Mouse (Mus musculus) liver, postnatal 0 days (tissue): ENCODE measurements around the gene Sec24c. TPM values are rescaled to one million over a fixed set of nuclear protein-coding genes. Genes with fewer than 3 reads are reported as not detected.

Experiments used
- ATAC-seq: fragments of 200-750 bp; cut with Nextera tagmentation; 2 replicates; pipeline ENCODE4 v1.8.0; 2017; ENCODE audit warnings: mild to moderate bottlenecking, moderate library complexity
- DNase-seq: peaks from one replicate; pipeline ENCODE4 v3.0.0-alpha.2; 2016
- H3K27ac ChIP-seq: fragments of 300-500 bp; sonication (generic); 2 replicates; pipeline ENCODE4 v1.5.1; 2014; ENCODE audit warnings: antibody characterized with exemption, moderate library complexity, mild to moderate bottlenecking, low read depth
- H3K27me3 ChIP-seq: fragments of 300-500 bp; sonication (generic); 2 replicates; pipeline ENCODE4 v1.6.1; 2014; ENCODE audit warnings: low read length, control low read depth, mixed read lengths; ENCODE audit not compliant: insufficient read depth
- H3K36me3 ChIP-seq: fragments of 300-500 bp; sonication (generic); replicated peaks from 2 replicates; pipeline ENCODE4 v1.6.1; 2014; ENCODE audit warnings: mild to moderate bottlenecking, control low read depth, low read length, moderate library complexity, mixed read lengths; ENCODE audit not compliant: insufficient read depth
- H3K4me1 ChIP-seq: fragments of 300-500 bp; sonication (generic); 2 replicates; pipeline ENCODE4 v1.6.1; 2014; ENCODE audit warnings: antibody characterized with exemption, mild to moderate bottlenecking, control low read depth; ENCODE audit not compliant: insufficient read depth
- H3K4me2 ChIP-seq: fragments of 300-500 bp; sonication (generic); 2 replicates; pipeline ENCODE4 v1.6.1; 2014; ENCODE audit warnings: low read depth, mild to moderate bottlenecking, low read length, moderate library complexity, mixed read lengths
- H3K4me3 ChIP-seq: fragments of 300-500 bp; sonication (generic); 2 replicates; pipeline ENCODE4 v1.5.1; 2014; ENCODE audit warnings: low read depth, low read length
- H3K9ac ChIP-seq: fragments of 300-500 bp; sonication (generic); replicated peaks from 2 replicates; pipeline ENCODE4 v1.6.1; 2014; ENCODE audit warnings: mild to moderate bottlenecking, moderate library complexity
- H3K9me3 ChIP-seq: fragments of 300-500 bp; sonication (generic); 2 replicates; pipeline ENCODE4 v1.6.1; 2016; ENCODE audit warnings: mild to moderate bottlenecking, control low read depth, low read length, mixed read lengths
- CTCF ChIP-seq: sonication (generic); IDR thresholded peaks from 2 replicates; pipeline ENCODE4 v1.5.1; 2016; ENCODE audit warnings: antibody characterized with exemption, low read depth
- EP300 ChIP-seq: IDR thresholded peaks from 2 replicates; pipeline ENCODE4 v1.6.1; 2016; ENCODE audit warnings: antibody characterized with exemption, low read depth, mild to moderate bottlenecking
- whole genome bisulfite sequencing: fragments of 180-500 bp; shearing (Covaris S2); extraction: QIAGEN DNeasy Blood & Tissue Kit; methylation state at CpG from one replicate; pipeline ENCODE4 v1.1.7; 2014; ENCODE audit not compliant: insufficient replicate concordance; 5-methylcytosine and 5-hydroxymethylcytosine counted together
- polyA plus RNA-seq: library from polyadenylated mRNA; unstranded; fragments of >200 nt; fragmentation: Nextera tagmentation; extraction: Ambion mirVana; gene quantifications from 2 replicates; pipeline ENCODE4 v1.2.1, GENCODE M21; 2015

Gene Sec24c
- polyA plus RNA-seq, 1 experiment from 2014 or later: 31.3 TPM

DNA sequence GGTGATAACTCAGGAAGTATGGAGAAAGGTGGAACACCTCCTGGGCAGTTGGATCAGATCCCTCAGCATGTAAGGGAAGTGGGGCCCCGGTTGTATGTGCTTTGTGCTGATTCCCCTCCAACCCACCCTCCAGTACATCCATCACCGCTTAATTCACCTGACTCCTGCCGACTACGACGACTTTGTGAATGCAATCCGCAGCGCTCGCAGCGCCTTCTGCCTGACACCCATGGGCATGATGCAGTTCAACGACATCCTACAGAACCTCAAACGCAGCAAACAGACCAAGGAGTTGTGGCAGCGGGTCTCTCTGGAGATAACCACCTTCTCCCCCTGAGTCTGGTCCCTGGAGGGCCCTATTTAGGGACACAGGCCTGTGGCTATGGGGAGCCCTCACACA is 48.9 kb downstream of the Sec24c start:
- Histone ChIP-seq H3K27ac (no peak overlapping the region), H3K27me3 (no peaks in the 10 kb centered on the region), H3K9ac (no peak overlapping the region), H3K4me3 (no peak overlapping the region), H3K4me2 (no peak overlapping the region), H3K36me3 (peaks cover 92% of the 10 kb centered on the region), H3K4me1 (peaks cover 8% of the 10 kb centered on the region), H3K9me3 (no peaks in the 10 kb centered on the region)
- TF ChIP-seq CTCF (no peak), EP300 (no peak)
- no peak for DNase-seq
- ATAC-seq: no peak
- WGBS: 87% methylated on average over 12 of the region's 12 CpGs

- Histone ChIP-seq H3K4me2 (no peak overlapping the region), H3K4me3 (no peak overlapping the region), H3K27me3 (no peaks in the 10 kb centered on the region), H3K9ac (no peak overlapping the region), H3K27ac (no peak overlapping the region), H3K36me3 (peaks cover 92% of the 10 kb centered on the region), H3K9me3 (no peaks in the 10 kb centered on the region), H3K4me1 (peaks cover 8% of the 10 kb centered on the region)
- TF ChIP-seq EP300: no peak
- peak; percentile 86 for TF ChIP-seq CTCF
- ATAC-seq (0 out of 2 replicates have a peak, but pooled peaks have one; percentile 29), DNase-seq (peak; percentile 69)
- WGBS: 33% methylated on average over 5 of the region's 5 CpGs
These were observed 49.9 kb downstream of the Sec24c start for GRCm38 (mm10) chr14:20724043-20724442.

- 0 out of 2 replicates have a peak overlapping the region, but pooled peaks have one; percentile 26 for H3K9ac ChIP-seq
- TF ChIP-seq EP300: no peak
- no peak for TF ChIP-seq CTCF
- no peaks in the 10 kb centered on the region for H3K27me3 ChIP-seq
- H3K4me2 ChIP-seq: 0 out of 2 replicates have a peak overlapping the region, but pooled peaks have one; percentile 9
- peaks cover 95% of the 10 kb centered on the region for H3K36me3 ChIP-seq
- peak overlapping the region; percentile 29; the same call in 1 of the 2 replicates for H3K27ac ChIP-seq
- H3K4me3 ChIP-seq: no peak overlapping the region
- no peaks in the 10 kb centered on the region for H3K9me3 ChIP-seq
- DNase-seq (no peak), ATAC-seq (no peak)
- peaks cover 8% of the 10 kb centered on the region for H3K4me1 ChIP-seq
- 49% methylated on average over 6 of the region's 6 CpGs for WGBS
These were observed 51.7 kb downstream of the Sec24c start for GRCm38 (mm10) chr14:20725660-20726339.

DNA sequence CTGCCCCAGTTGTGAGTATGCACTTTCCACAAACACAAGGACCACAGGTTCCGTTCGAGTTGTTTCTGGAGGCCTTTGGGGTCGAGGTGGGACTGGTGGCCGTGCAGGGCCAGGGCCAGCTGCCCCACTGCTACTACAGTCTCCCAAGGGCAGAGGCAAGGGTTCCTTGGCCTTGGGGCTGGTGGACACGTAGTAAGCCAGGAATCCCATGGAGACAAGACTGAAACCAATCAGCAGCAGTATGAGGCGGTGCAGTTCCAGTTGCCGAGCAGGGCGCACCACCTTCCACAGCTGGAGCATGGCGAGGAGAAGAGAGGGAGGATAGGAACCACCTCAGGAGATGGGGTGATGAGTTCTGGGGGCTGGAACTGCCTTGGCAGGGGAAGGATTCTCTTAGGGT is 55.8 kb downstream of the Sec24c start:
- H3K4me1 ChIP-seq: peaks cover 22% of the 10 kb centered on the region
- H3K4me3 ChIP-seq: no peak overlapping the region
- H3K27ac ChIP-seq: no peak overlapping the region
- peaks cover 70% of the 10 kb centered on the region for H3K36me3 ChIP-seq
- no peak overlapping the region for H3K9ac ChIP-seq
- H3K4me2 ChIP-seq: no peak overlapping the region
- TF ChIP-seq EP300 (no peak), CTCF (no peak)
- ATAC-seq: no peak
- no peaks in the 10 kb centered on the region for H3K9me3 ChIP-seq
- no peaks in the 10 kb centered on the region for H3K27me3 ChIP-seq
- DNase-seq: no peak
- WGBS: 94% methylated on average over 9 of the region's 9 CpGs

DNA sequence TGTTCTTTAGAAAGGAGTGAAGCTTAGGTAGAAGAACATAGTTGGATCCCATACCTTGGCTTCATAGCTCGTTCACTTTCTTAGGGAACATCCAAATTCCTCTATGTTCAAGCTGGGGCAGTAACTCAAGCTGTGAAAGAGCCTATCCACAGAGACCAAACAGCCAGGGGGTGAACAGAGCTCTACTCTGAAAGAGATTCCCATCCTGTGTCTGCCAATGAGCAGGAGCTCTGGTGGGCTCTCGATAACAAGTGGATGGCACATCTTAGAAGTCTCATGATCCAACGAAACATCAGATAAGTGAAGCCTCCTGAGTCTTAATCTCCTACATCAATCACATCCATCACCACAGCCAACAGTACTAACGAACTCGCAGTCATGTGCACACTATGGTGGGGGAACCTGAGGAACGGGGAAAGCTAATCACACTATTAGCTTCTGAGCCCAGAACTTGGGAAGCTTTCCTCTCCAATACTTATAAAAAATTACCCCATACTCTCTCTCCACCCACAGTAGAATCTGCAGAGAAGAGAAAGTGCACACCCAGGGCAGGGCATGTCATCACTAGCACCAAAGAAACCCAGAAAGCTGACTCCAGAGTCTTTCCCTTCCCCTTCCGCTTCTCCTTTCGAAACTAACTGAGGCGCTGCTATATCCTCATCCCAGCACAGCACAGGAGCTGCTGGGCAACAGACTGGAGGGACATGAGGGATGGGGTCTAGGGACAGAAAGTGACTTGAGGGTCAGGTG is 56.9 kb downstream of the Sec24c start:
- no peaks in the 10 kb centered on the region for H3K27me3 ChIP-seq
- no peak overlapping the region for H3K4me2 ChIP-seq
- no peaks in the 10 kb centered on the region for H3K9me3 ChIP-seq
- peaks cover 20% of the 10 kb centered on the region for H3K4me1 ChIP-seq
- H3K4me3 ChIP-seq: no peak overlapping the region
- H3K9ac ChIP-seq: 0 out of 2 replicates have a peak overlapping the region, but pooled peaks have one; percentile 26
- WGBS: 88% methylated on average over 9 of the region's 9 CpGs
- H3K27ac ChIP-seq: no peak overlapping the region
- no peak for TF ChIP-seq CTCF
- no peak for TF ChIP-seq EP300
- no peak for DNase-seq
- ATAC-seq: no peak
- H3K36me3 ChIP-seq: peaks cover 58% of the 10 kb centered on the region
